Mouse (Mus musculus): ENCODE measurements around the gene Dnah8. TPM values are rescaled to one million over a fixed set of nuclear protein-coding genes. Genes with fewer than 3 reads are reported as not detected.

Dnah8 gene
- polyA plus RNA-seq, 1 experiment from 2014 or later, result 2.9 TPM

DNA sequence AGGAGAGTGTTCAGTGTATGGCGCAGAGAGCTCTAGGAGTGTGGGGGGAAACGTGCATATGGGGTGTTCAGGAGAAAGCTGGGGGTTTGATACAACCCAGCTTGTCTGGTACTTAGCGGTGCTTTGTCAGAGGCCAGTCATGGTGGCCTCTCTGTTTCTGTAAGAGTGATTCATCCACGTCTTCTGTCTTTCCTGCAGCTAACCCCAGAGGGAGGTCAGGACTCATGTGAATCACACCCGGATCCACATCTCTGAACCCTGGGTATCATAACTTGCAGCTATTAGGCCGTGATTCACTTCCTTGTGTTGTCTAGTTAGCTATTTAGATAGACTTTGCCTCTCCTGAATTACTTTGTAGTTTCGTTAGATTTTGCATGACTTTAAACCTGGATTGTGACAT is 223.3 kb downstream of the Dnah8 start:
- no peak for ATAC-seq
- 89% methylated on average over 7 of the region's 7 CpGs for WGBS
- Histone ChIP-seq H3K4me2 (ENCODE audit: low read length) (no peak overlapping the region), H3K4me3 (ENCODE audit: low read depth, low read length) (no peak overlapping the region), H3K27me3 (ENCODE audit: control insufficient read depth, insufficient read depth, low read depth, low read length) (no peaks in the 10 kb centered on the region), H3K27ac (ENCODE audit: low read length) (no peak overlapping the region), H3K36me3 (ENCODE audit: control insufficient read depth, insufficient read depth, low read length) (no peaks in the 10 kb centered on the region), H3K9ac (ENCODE audit: low read depth, low read length) (no peak overlapping the region), H3K4me1 (ENCODE audit: control insufficient read depth, insufficient read depth, low read length) (no peaks in the 10 kb centered on the region), H3K9me3 (replicated peaks; ENCODE audit: control insufficient read depth, low read length, poor library complexity, severe bottlenecking) (no peaks in the 10 kb centered on the region)

DNA sequence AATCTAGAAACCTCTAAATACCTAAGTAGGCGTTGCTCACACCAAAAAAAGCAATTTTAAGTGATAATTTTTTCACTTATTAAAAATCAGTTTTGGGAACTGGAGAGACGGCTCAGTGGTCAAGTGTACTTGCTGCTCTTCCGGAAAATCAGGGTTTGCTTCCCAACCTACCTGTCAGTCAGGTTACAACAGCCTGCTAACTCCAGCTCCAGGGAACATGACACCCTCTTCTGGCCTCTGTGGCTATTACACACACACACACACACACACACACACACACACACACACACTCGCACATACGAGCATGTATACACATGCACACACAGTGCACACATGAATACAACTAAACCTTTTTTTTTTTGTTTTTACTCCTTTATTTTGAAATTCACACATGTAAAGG is 223.9 kb downstream of the Dnah8 start:
- no peak for ATAC-seq
- Histone ChIP-seq H3K9me3 (replicated peaks; ENCODE audit: control insufficient read depth, low read length, poor library complexity, severe bottlenecking) (no peaks in the 10 kb centered on the region), H3K4me1 (ENCODE audit: control insufficient read depth, insufficient read depth, low read length) (no peaks in the 10 kb centered on the region), H3K9ac (ENCODE audit: low read depth, low read length) (no peak overlapping the region), H3K4me2 (ENCODE audit: low read length) (no peak overlapping the region), H3K27ac (ENCODE audit: low read length) (no peak overlapping the region), H3K27me3 (ENCODE audit: control insufficient read depth, insufficient read depth, low read depth, low read length) (no peaks in the 10 kb centered on the region), H3K4me3 (ENCODE audit: low read depth, low read length) (no peak overlapping the region), H3K36me3 (ENCODE audit: control insufficient read depth, insufficient read depth, low read length) (no peaks in the 10 kb centered on the region)
- WGBS, result 92% methylated on average over 5 of the region's 5 CpGs

DNA sequence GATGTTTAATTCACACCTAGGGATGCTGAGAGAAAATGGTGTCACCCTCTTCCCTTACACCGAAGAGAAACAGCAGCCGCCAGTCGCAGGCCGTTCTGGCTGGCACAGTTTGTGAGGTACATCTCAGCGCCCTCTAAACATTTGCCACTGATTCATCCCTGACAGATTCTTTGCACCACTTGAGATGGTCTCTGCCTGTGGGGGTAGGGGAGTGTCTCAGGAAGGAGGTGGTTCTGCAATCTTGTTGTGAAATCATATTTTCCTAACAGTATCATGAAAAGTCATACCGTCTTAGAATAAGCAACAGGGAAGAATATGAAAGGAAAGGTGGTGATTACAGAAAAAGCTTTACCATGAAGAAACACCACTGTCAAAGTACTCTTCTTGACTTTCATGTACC is 224.7 kb downstream of the Dnah8 start:
- Histone ChIP-seq H3K9ac (ENCODE audit: low read depth, low read length) (no peak overlapping the region), H3K36me3 (ENCODE audit: control insufficient read depth, insufficient read depth, low read length) (no peaks in the 10 kb centered on the region), H3K4me1 (ENCODE audit: control insufficient read depth, insufficient read depth, low read length) (no peaks in the 10 kb centered on the region), H3K4me3 (ENCODE audit: low read depth, low read length) (no peak overlapping the region), H3K9me3 (replicated peaks; ENCODE audit: control insufficient read depth, low read length, poor library complexity, severe bottlenecking) (no peaks in the 10 kb centered on the region), H3K4me2 (ENCODE audit: low read length) (no peak overlapping the region), H3K27ac (ENCODE audit: low read length) (no peak overlapping the region), H3K27me3 (ENCODE audit: control insufficient read depth, insufficient read depth, low read depth, low read length) (no peaks in the 10 kb centered on the region)
- no peak for ATAC-seq
- 90% methylated on average over 6 of the region's 6 CpGs for WGBS

DNA sequence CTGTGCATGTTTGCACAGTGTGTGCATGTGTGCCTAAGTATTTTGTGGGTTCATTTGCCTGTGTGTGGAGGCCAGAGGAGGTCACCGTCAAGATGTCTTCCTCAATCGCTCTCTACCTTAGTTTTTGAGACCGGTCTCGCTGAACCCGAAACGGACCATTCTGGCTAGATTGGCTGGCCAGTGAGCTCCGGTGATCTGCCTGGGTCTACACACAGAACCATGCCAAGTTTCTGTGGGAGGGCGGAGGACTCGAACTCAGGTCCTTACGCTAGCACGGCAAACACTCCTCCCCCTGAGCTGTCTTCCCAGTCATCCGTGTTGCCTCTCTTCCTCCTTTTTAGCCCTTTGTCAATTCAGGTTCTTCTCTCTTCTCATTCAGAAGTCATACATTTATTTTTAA is 225.7 kb downstream of the Dnah8 start:
- H3K36me3 ChIP-seq (ENCODE audit: control insufficient read depth, insufficient read depth, low read length), result no peaks in the 10 kb centered on the region
- 95% methylated on average over 12 of the region's 12 CpGs for WGBS
- H3K27ac ChIP-seq (ENCODE audit: low read length), result no peak overlapping the region
- no peak for ATAC-seq
- no peak overlapping the region for H3K4me2 ChIP-seq (ENCODE audit: low read length)
- no peak overlapping the region for H3K9ac ChIP-seq (ENCODE audit: low read depth, low read length)
- no peaks in the 10 kb centered on the region for H3K9me3 ChIP-seq (replicated peaks; ENCODE audit: control insufficient read depth, low read length, poor library complexity, severe bottlenecking)
- H3K4me3 ChIP-seq (ENCODE audit: low read depth, low read length), result no peak overlapping the region
- H3K4me1 ChIP-seq (ENCODE audit: control insufficient read depth, insufficient read depth, low read length), result no peaks in the 10 kb centered on the region
- H3K27me3 ChIP-seq (ENCODE audit: control insufficient read depth, insufficient read depth, low read depth, low read length), result no peaks in the 10 kb centered on the region

DNA sequence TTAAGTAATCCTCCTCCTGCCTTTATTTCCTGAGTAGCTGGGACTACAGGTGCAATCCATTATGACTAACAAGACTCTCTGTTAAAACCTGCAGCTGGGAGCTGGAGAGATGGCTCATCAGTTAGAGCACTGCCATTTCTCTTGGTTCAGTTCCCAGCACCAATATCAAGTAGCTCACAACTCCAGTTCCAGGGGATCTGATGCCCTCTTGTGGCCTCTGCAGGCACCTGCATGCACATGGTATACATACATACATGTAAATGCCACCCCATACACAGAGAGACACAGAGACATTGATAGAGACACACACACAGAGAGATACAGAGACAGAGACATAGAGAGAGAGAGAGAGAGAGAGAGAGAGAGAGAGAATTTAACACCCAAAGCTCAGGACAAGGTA is 228.2 kb downstream of the Dnah8 start:
- no peaks in the 10 kb centered on the region for H3K4me1 ChIP-seq (ENCODE audit: control insufficient read depth, insufficient read depth, low read length)
- no peak overlapping the region for H3K9ac ChIP-seq (ENCODE audit: low read depth, low read length)
- H3K4me2 ChIP-seq (ENCODE audit: low read length), result no peak overlapping the region
- H3K36me3 ChIP-seq (ENCODE audit: control insufficient read depth, insufficient read depth, low read length), result no peaks in the 10 kb centered on the region
- no peak overlapping the region for H3K4me3 ChIP-seq (ENCODE audit: low read depth, low read length)
- no peaks in the 10 kb centered on the region for H3K27me3 ChIP-seq (ENCODE audit: control insufficient read depth, insufficient read depth, low read depth, low read length)
- H3K27ac ChIP-seq (ENCODE audit: low read length), result no peak overlapping the region
- H3K9me3 ChIP-seq (replicated peaks; ENCODE audit: control insufficient read depth, low read length, poor library complexity, severe bottlenecking), result no peaks in the 10 kb centered on the region
- no peak for ATAC-seq

DNA sequence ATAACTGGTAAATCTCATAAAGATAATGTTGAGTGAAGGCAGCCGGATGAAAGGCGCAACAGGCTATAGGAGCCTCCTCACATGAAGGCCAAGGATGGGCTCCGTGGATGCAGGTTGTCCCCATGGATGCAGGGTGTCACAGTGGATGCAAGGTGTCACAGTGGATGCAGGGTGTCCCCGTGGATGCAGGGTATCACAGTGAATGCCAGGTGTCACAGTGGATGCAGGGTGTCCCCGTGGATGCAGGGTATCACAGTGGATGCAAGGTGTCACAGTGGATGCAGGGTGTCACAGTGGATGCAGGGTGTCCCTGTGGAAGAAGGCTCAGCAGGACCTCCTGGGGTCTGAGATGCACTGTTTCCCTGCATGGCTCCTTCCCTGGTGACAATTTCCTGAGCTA is 233.2 kb downstream of the Dnah8 start:
- Histone ChIP-seq H3K9me3 (replicated peaks; ENCODE audit: control insufficient read depth, low read length, poor library complexity, severe bottlenecking) (no peaks in the 10 kb centered on the region), H3K27me3 (ENCODE audit: control insufficient read depth, insufficient read depth, low read depth, low read length) (no peaks in the 10 kb centered on the region), H3K4me1 (ENCODE audit: control insufficient read depth, insufficient read depth, low read length) (peaks cover 13% of the 10 kb centered on the region; the same call in 1 of the 2 replicates), H3K4me2 (ENCODE audit: low read length) (no peak overlapping the region), H3K36me3 (ENCODE audit: control insufficient read depth, insufficient read depth, low read length) (no peaks in the 10 kb centered on the region), H3K9ac (ENCODE audit: low read depth, low read length) (no peak overlapping the region), H3K27ac (ENCODE audit: low read length) (no peak overlapping the region), H3K4me3 (ENCODE audit: low read depth, low read length) (no peak overlapping the region)
- ATAC-seq, result no peak
- 88% methylated on average over 5 of the region's 5 CpGs for WGBS

DNA sequence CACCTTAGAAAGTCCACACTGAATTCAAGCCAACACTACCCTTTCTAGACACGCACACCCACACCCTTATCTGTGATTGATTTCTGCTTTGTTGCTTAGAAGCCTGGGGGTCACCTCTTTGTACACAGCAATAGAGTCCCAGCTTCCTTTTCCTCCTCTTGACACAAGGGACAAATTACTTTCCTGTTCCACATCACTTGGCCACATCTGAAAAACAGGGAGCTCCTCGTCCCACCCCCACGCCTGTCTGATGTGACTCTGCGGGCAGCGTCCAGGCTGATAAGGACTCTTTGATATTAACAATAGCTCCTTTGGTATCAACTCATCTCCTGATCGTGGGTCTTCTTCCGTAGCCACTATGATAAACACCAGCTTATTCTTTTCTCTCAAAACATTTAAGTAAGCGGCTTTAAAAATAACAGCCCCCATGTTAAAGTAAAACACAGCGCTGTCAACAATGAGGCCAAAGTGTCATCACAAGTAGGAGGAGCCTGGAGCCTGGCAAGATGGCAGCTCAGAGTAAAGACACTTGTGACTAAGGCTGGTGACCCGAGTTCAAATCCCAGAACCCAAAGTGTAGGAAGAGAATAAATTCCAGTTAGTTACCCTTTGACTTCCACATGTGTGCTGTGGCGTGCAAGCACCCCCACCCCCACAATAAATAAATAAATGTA is 234.6 kb downstream of the Dnah8 start:
- no peaks in the 10 kb centered on the region for H3K9me3 ChIP-seq (replicated peaks; ENCODE audit: control insufficient read depth, low read length, poor library complexity, severe bottlenecking)
- no peak overlapping the region for H3K4me3 ChIP-seq (ENCODE audit: low read depth, low read length)
- peaks cover 13% of the 10 kb centered on the region; the same call in 1 of the 2 replicates for H3K4me1 ChIP-seq (ENCODE audit: control insufficient read depth, insufficient read depth, low read length)
- H3K27ac ChIP-seq (ENCODE audit: low read length), result no peak overlapping the region
- ATAC-seq, result no peak
- no peak overlapping the region for H3K9ac ChIP-seq (ENCODE audit: low read depth, low read length)
- H3K27me3 ChIP-seq (ENCODE audit: control insufficient read depth, insufficient read depth, low read depth, low read length), result no peaks in the 10 kb centered on the region
- H3K4me2 ChIP-seq (ENCODE audit: low read length), result no peak overlapping the region
- H3K36me3 ChIP-seq (ENCODE audit: control insufficient read depth, insufficient read depth, low read length), result no peaks in the 10 kb centered on the region
- WGBS, result 66% methylated on average over 11 of the region's 11 CpGs

DNA sequence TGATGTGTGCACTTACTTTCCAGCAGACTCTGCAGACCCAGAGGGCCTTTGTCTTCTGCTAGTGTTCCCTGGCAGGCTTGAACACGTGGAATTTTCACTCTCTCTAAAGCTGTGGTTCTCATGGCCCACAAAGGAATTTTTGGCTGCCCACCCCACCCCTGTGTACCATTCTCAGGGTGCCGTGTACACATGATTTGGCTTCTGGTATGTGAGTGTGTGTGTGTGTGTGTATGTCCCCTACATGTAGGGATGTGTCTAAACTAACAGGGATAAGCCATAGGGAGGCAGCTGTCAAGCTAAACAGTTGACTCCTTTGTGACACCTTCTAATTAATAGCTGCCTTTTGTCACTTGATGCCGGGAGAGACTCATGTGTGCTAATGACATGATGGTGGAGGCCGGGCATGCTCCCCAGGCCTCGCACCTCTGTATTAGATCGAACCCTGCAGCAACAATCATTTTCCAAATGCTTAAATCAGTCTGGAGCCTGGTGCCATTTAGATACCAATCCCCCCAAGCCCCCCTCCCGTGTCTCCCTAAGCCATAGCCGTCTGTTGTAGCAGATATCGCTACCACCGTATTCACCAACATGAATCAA is 235.9 kb downstream of the Dnah8 start:
- peak; percentile 52 for ATAC-seq
- H3K4me1 ChIP-seq (ENCODE audit: control insufficient read depth, insufficient read depth, low read length), result peaks cover 13% of the 10 kb centered on the region; the same call in 1 of the 2 replicates
- H3K27me3 ChIP-seq (ENCODE audit: control insufficient read depth, insufficient read depth, low read depth, low read length), result no peaks in the 10 kb centered on the region
- no peaks in the 10 kb centered on the region for H3K36me3 ChIP-seq (ENCODE audit: control insufficient read depth, insufficient read depth, low read length)
- no peak overlapping the region for H3K4me3 ChIP-seq (ENCODE audit: low read depth, low read length)
- no peaks in the 10 kb centered on the region for H3K9me3 ChIP-seq (replicated peaks; ENCODE audit: control insufficient read depth, low read length, poor library complexity, severe bottlenecking)
- H3K4me2 ChIP-seq (ENCODE audit: low read length), result no peak overlapping the region
- peak overlapping the region; percentile 53 for H3K27ac ChIP-seq (ENCODE audit: low read length)
- WGBS, result 16% methylated on average over 10 of the region's 10 CpGs
- no peak overlapping the region for H3K9ac ChIP-seq (ENCODE audit: low read depth, low read length)

DNA sequence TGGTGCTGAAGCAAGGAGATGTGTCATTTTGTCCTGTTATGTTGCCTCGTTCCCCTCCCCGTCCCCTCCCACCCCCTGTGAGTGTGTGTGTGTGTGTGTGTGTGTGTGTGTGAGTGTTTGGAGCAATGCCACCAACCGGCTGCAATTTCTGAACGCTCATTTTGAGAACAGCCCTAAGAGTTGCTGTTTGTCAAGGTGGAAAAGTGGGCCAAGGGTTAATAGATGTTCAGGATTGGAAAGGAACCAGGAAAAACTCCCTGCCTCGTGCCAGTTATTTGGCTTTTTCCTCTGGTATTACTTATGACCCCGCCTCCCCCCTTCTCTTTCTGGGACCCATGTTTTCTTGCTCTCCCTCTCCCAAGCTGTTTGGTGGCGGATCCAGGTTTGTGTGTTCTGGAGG is 236.5 kb downstream of the Dnah8 start:
- Histone ChIP-seq H3K9me3 (replicated peaks; ENCODE audit: control insufficient read depth, low read length, poor library complexity, severe bottlenecking) (no peaks in the 10 kb centered on the region), H3K4me3 (ENCODE audit: low read depth, low read length) (no peak overlapping the region), H3K4me2 (ENCODE audit: low read length) (no peak overlapping the region), H3K4me1 (ENCODE audit: control insufficient read depth, insufficient read depth, low read length) (peaks cover 13% of the 10 kb centered on the region; the same call in 1 of the 2 replicates), H3K27me3 (ENCODE audit: control insufficient read depth, insufficient read depth, low read depth, low read length) (no peaks in the 10 kb centered on the region), H3K27ac (ENCODE audit: low read length) (peak overlapping the region; percentile 7; the same call in 1 of the 2 replicates), H3K9ac (ENCODE audit: low read depth, low read length) (no peak overlapping the region), H3K36me3 (ENCODE audit: control insufficient read depth, insufficient read depth, low read length) (no peaks in the 10 kb centered on the region)
- WGBS, result 41% methylated on average over 7 of the region's 7 CpGs
- ATAC-seq, result no peak; the same call in 1 of the 2 replicates

All from midbrain, embryonic 16.5 days (tissue).